Comparison of ENCODE assay signal across 12 mouse cellular contexts in the genomic region with DNA sequence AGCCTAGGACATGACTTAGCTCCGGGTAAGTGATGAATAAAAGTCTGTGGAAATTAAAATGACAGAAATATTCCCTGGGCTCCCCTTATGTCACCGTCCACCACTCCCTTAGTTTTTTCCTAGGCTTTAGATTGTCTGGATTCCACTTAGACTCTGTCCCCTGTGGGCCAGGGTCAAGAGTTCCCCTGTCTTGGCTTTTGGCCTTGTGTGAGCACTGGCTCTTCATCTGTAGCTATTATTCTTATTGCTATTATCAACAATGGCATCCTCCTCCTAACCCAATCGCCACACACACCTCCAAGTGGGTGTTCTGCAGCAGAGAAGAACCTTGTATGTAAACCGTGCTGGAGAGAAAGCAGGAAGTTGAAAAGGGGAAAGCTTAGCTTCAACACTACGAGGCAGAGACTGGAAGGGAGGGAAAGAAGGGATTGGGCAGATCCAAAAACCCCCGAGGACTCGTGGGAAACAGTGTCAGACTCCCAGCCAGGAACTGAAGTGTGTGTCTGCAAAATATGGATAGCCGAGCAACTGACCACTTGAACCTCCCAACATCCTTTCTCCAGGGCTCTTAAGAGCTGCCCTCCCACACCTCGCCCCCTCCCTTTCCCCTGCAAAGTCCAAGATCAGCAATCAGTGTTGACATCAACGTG. TPM values are rescaled to one million over a fixed set of nuclear protein-coding genes. Genes with fewer than 3 reads are reported as not detected.
DNase-seq lines count a peak whose midpoint lies in the region; ATAC-seq and TF ChIP-seq lines count a peak whose summit lies in the region.
"Had no signal": no experiment of that assay in that cellular context is flagged by ENCODE, and none has a peak within 500 bp of the region (broad histone marks: within the 10 kb centered on the region; RNA-seq: fewer than 3 reads in every experiment).

No protein-coding gene starts in this region.

- no peak for TF ChIP-seq POLR2A in brain, embryonic 14.5 days (IDR thresholded peaks at IDR 0.05; ENCODE audit: borderline replicate concordance, extremely low read depth, insufficient read depth, insufficient read length, poor library complexity, severe bottlenecking)

- no peak for TF ChIP-seq CTCF in brain, embryonic 14.5 days (IDR thresholded peaks at IDR 0.05; ENCODE audit: borderline replicate concordance, extremely low read depth, insufficient read depth, insufficient read length)

- DNase-seq in kidney, adult 9 months, result no peak
- DNase-seq in brain, embryonic 14.5 days (ENCODE audit: low read depth), result peak; percentile 19
- peak; percentile 20 for DNase-seq in gastrocnemius, postnatal 10 days
- peak; percentile 26 to 44 for DNase-seq in heart, postnatal 14 days
- DNase-seq in natural killer cell, adult 2 months (ENCODE audit: low spot score in 2 of 2), result no peak
- no peak for DNase-seq in cerebellum, adult 9-11 months
- DNase-seq: cerebellum, postnatal 10 days; thymus, postnatal 36 days had no signal

- peaks cover 5% of the 10 kb centered on the region; the same call in 1 of the 2 replicates for H3K4me1 ChIP-seq in kidney, embryonic 16.5 days (ENCODE audit: insufficient read depth, low read length)

- intact Hi-C loops in heart, postnatal 14 days (cut with DNase I), result no loop called here

- H3K27ac ChIP-seq in kidney, embryonic 16.5 days (ENCODE audit: low read length), result 0 out of 2 replicates have a peak overlapping the region, but pooled peaks have one; percentile 39
- H3K27ac ChIP-seq: hindbrain, postnatal 0 days; limb, embryonic 13.5 days had no signal

- H3K9ac ChIP-seq in kidney, embryonic 16.5 days (replicated peaks; ENCODE audit: low read length), result no peak overlapping the region
- H3K9ac ChIP-seq: limb, embryonic 13.5 days had no signal

- H3K4me2 ChIP-seq in kidney, embryonic 16.5 days (replicated peaks; ENCODE audit: low read depth, low read length), result peak overlapping the region; percentile 30; the same call in 1 of the 2 replicates
- H3K4me2 ChIP-seq: limb, embryonic 13.5 days had no signal

- H3K27me3 ChIP-seq in kidney, embryonic 16.5 days (ENCODE audit: insufficient read depth, low read length), result no peaks in the 10 kb centered on the region
- H3K27me3 ChIP-seq: CH12.LX; limb, embryonic 13.5 days had no signal

- peak; percentile 31 for ATAC-seq in kidney, embryonic 16.5 days (ENCODE audit: low FRiP score, low TSS enrichment)
- ATAC-seq: hindbrain, postnatal 0 days had no signal

- no peaks in the 10 kb centered on the region for H3K9me3 ChIP-seq in kidney, embryonic 16.5 days (ENCODE audit: low read length)
- H3K9me3 ChIP-seq: limb, embryonic 13.5 days had no signal

- H3K4me3 ChIP-seq in kidney, embryonic 16.5 days (ENCODE audit: low read length), result no peak overlapping the region
- H3K4me3 ChIP-seq: limb, embryonic 13.5 days had no signal

- no peaks in the 10 kb centered on the region for H3K36me3 ChIP-seq in kidney, embryonic 16.5 days (ENCODE audit: insufficient read depth, low read length)
- H3K36me3 ChIP-seq: limb, embryonic 13.5 days had no signal

- WGBS in kidney, embryonic 16.5 days, result 29% methylated on average over 10 of the region's 10 CpGs

RNA-seq across cellular contexts. Expression of gene Six1, which starts 41.4 kb away (rescaled TPM):
- 0.47 and 0.66 TPM in 2 replicates for polyA plus RNA-seq in kidney, embryonic 16.5 days (2015; fragmentation: Nextera tagmentation; extraction: Ambion mirVana)
- polyA plus RNA-seq in brain, embryonic 14.5 days (2012; rRNA removed), result 0.53 and 0.94 TPM in 2 replicates
- 10 to 100 TPM; 38.1 to 44.1 TPM for total RNA-seq in gastrocnemius, postnatal 10 days (2021)
- under 1 TPM; 0.61 to 0.98 TPM for total RNA-seq in heart, postnatal 14 days (2021)

Comparison
In these comparisons a context has a peak if more than half of its experiments do, and no peak if none do; other contexts are left out.
1. DNase-seq: peak in brain, embryonic 14.5 days (single experiment), gastrocnemius, postnatal 10 days (single experiment) and heart, postnatal 14 days (2 of 2); none in kidney, adult 9 months (single experiment), natural killer cell, adult 2 months (0 of 2) and cerebellum, adult 9-11 months (single experiment).
2. RNA of gene Six1, which starts 41.4 kb away (total RNA-seq): 38.1 to 44.1 TPM in gastrocnemius, postnatal 10 days; 0.61 to 0.98 TPM in heart, postnatal 14 days; every median in the first group is over 10 times any median in the second.